Mouse (Mus musculus): ENCODE results near the gene Ubr4. TPM values are rescaled to one million over a fixed set of nuclear protein-coding genes. Genes with fewer than 3 reads are reported as not detected.
"Not testable (repeated sequence)": the region's sequence is repeated elsewhere in the genome, so short reads cannot be mapped to it uniquely, and the experiment has no call there.

The Ubr4 gene
- polyA plus RNA-seq, 1 experiment, result 129 TPM

DNA sequence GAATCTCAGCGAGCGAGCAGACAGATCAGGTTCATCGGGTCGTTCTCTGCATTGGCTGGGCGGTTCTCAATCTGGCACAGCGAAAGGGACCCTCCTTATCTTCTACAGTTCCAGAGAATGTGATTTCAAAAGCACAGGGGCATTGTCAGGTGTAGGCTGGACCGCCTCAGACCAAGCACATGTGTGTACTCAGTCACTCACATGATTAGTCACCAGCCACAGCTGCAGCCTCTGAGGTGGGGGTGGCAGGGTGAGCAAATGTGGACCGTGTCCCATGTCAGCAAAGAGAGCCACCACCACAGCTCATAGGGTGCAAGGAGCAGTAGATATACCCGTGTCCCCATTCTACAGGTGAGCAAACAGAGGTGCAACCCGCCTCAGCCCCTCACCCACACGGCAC lies 154.3 kb downstream of the Ubr4 start:
- no peak for DNase-seq
- no peaks in the 10 kb centered on the region for H3K4me1 ChIP-seq (ENCODE audit: control insufficient read depth, insufficient read depth, low read length)
- TF ChIP-seq CTCF (conservative IDR thresholded peaks at IDR 0.05; ENCODE audit: insufficient read depth, insufficient read length, low read depth, low read length) (no peak), POLR2A (IDR thresholded peaks at IDR 0.05; ENCODE audit: low read depth, low read length) (no peak)
- no peaks in the 10 kb centered on the region for H3K27me3 ChIP-seq (replicated peaks; ENCODE audit: control insufficient read depth, insufficient read depth, low read length)
- H3K27ac ChIP-seq (ENCODE audit: insufficient read depth, low read depth, low read length), result no peak overlapping the region
- no peaks in the 10 kb centered on the region for H3K36me3 ChIP-seq (ENCODE audit: control insufficient read depth, insufficient read depth, low read length)
- 91% methylated on average over 11 of the region's 11 CpGs for WGBS
- H3K4me3 ChIP-seq (ENCODE audit: insufficient read depth, low read depth, low read length), result no peak overlapping the region

DNA sequence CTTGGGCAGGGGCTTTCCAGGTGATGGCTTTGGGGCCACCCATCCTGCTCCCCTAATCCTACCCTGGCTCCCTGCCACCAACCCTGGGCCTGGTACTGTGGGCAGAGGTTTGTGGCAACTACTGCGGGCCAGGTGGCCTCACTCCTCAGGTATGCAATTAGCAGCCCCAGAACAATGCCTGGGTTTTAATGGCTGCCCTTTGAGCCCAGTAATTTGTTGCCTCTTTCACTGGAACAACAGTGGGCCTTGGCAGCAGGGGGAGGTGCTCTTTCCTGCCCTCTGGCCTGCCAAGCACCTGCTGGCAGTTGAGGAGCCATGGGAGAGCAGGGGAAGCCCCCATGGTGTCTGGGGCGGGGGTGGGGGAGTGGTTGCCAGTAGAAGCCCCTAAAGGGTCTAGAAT lies 156.7 kb downstream of the Ubr4 start:
- H3K4me3 ChIP-seq (ENCODE audit: insufficient read depth, low read depth, low read length), result no peak overlapping the region
- H3K27ac ChIP-seq (ENCODE audit: insufficient read depth, low read depth, low read length), result no peak overlapping the region
- no peaks in the 10 kb centered on the region for H3K36me3 ChIP-seq (ENCODE audit: control insufficient read depth, insufficient read depth, low read length)
- H3K27me3 ChIP-seq (replicated peaks; ENCODE audit: control insufficient read depth, insufficient read depth, low read length), result no peaks in the 10 kb centered on the region
- 58% methylated on average over 2 of the region's 2 CpGs for WGBS
- TF ChIP-seq POLR2A (IDR thresholded peaks at IDR 0.05; ENCODE audit: low read depth, low read length), result no peak
- no peak for TF ChIP-seq CTCF (conservative IDR thresholded peaks at IDR 0.05; ENCODE audit: insufficient read depth, insufficient read length, low read depth, low read length)
- no peak for DNase-seq
- H3K4me1 ChIP-seq (ENCODE audit: control insufficient read depth, insufficient read depth, low read length), result no peaks in the 10 kb centered on the region

DNA sequence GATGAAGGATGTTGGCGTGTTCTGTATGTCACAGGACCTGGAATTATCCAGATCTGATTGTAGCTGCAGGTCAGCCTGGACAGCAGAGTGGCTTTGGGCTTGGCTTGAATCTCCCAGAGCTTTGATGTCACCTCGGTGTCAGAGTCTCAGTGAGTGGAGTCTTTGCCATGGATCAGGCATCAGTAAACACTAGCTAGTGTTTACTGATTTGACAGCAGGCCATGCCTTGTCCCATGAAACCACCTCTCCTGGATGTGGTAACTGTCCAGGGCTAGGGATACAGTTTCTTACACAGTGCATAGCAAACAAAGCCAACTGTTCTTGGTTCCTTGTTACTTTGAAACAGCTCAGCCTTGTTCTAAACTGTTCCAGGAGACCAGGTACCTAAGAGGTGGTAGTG lies 159.1 kb downstream of the Ubr4 start:
- H3K36me3 ChIP-seq (ENCODE audit: control insufficient read depth, insufficient read depth, low read length), result no peaks in the 10 kb centered on the region
- TF ChIP-seq CTCF (conservative IDR thresholded peaks at IDR 0.05; ENCODE audit: insufficient read depth, insufficient read length, low read depth, low read length) (no peak), POLR2A (IDR thresholded peaks at IDR 0.05; ENCODE audit: low read depth, low read length) (no peak)
- no peak overlapping the region for H3K4me3 ChIP-seq (ENCODE audit: insufficient read depth, low read depth, low read length)
- no peak overlapping the region for H3K27ac ChIP-seq (ENCODE audit: insufficient read depth, low read depth, low read length)
- WGBS, result 90% methylated on average over 2 of the region's 2 CpGs
- H3K4me1 ChIP-seq (ENCODE audit: control insufficient read depth, insufficient read depth, low read length), result no peaks in the 10 kb centered on the region
- H3K27me3 ChIP-seq (replicated peaks; ENCODE audit: control insufficient read depth, insufficient read depth, low read length), result no peaks in the 10 kb centered on the region
- DNase-seq, result no peak

DNA sequence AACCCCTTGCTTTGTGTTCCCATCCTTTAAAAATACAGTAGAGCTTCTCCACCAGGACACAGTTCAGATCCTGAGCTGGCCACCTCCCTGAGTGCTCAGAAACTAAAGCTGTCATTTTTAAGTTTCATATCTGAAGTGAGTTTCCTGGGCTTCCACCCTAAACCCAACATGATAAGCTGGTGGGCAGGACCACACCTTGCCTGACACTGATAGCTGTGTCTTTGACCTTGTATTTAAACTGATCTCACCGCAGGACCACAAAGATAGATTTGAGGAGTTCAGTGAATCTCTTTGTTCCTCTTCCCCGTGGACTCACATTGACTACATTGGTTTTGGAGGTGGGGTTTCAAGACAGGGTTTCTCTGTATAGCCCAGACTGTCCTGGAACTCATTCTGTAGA lies 160.6 kb downstream of the Ubr4 start:
- no peaks in the 10 kb centered on the region for H3K36me3 ChIP-seq (ENCODE audit: control insufficient read depth, insufficient read depth, low read length)
- H3K4me1 ChIP-seq (ENCODE audit: control insufficient read depth, insufficient read depth, low read length), result no peaks in the 10 kb centered on the region
- TF ChIP-seq CTCF (conservative IDR thresholded peaks at IDR 0.05; ENCODE audit: insufficient read depth, insufficient read length, low read depth, low read length) (no peak), POLR2A (IDR thresholded peaks at IDR 0.05; ENCODE audit: low read depth, low read length) (no peak)
- no peaks in the 10 kb centered on the region for H3K27me3 ChIP-seq (replicated peaks; ENCODE audit: control insufficient read depth, insufficient read depth, low read length)
- no peak overlapping the region for H3K27ac ChIP-seq (ENCODE audit: insufficient read depth, low read depth, low read length)
- no peak for DNase-seq
- H3K4me3 ChIP-seq (ENCODE audit: insufficient read depth, low read depth, low read length), result no peak overlapping the region
- WGBS, result 81% methylated on average over 2 of the region's 2 CpGs

DNA sequence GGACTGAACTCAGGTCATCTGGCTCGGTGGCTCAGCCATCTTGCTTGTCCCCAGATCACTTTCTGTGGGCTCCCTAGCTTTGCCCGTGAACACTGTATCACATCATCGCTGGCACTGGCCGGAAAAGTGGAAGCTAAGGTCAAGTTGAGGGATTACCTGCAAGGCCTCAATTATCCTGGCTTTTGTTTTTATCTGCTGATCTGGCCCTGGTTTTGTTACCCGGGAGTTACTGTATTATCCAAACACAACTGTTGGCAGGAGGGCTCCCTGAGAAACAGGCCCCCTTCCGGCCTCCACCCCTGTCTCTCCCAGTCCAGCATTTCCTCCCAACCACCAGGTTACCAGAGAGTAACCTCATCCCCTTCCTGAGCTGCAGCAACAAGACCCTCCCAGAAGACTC lies 166.8 kb downstream of the Ubr4 start:
- WGBS, result 76% methylated on average over 6 of the region's 6 CpGs
- no peak for TF ChIP-seq POLR2A (IDR thresholded peaks at IDR 0.05; ENCODE audit: low read depth, low read length)
- no peak for TF ChIP-seq CTCF (conservative IDR thresholded peaks at IDR 0.05; ENCODE audit: insufficient read depth, insufficient read length, low read depth, low read length)
- no peak for DNase-seq

DNA sequence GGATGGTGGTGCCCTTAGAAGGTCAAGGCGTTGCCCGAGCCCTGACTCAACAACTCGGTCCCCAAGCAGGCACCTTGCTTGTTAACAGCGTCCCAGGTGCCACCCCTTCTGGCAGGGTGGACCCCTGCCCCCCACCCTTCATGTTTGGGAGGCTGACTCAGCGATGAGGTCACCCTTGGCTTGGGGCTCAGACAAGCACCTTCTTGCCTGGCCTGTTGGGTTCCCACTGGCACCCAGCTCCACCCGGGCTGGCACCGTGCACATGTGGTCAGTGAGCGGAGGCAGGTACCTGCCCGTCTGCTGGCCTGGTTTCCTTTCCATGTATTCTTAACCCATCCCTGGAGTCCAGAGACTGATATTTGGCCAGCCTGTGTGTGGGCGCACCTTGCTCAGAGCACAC lies 169.5 kb downstream of the Ubr4 start:
- TF ChIP-seq CTCF (conservative IDR thresholded peaks at IDR 0.05; ENCODE audit: insufficient read depth, insufficient read length, low read depth, low read length) (no peak), POLR2A (IDR thresholded peaks at IDR 0.05; ENCODE audit: low read depth, low read length) (no peak)
- 88% methylated on average over 10 of the region's 10 CpGs for WGBS

More for the DNA sequence above, 166.8 kb downstream of the Ubr4 start:
- no peak overlapping the region for H3K4me3 ChIP-seq (ENCODE audit: insufficient read depth, low read depth, low read length)
- no peaks in the 10 kb centered on the region for H3K4me1 ChIP-seq (ENCODE audit: control insufficient read depth, insufficient read depth, low read length)
- no peaks in the 10 kb centered on the region for H3K36me3 ChIP-seq (ENCODE audit: control insufficient read depth, insufficient read depth, low read length)
- no peak overlapping the region for H3K27ac ChIP-seq (ENCODE audit: insufficient read depth, low read depth, low read length)
- no peaks in the 10 kb centered on the region for H3K27me3 ChIP-seq (replicated peaks; ENCODE audit: control insufficient read depth, insufficient read depth, low read length)

DNA sequence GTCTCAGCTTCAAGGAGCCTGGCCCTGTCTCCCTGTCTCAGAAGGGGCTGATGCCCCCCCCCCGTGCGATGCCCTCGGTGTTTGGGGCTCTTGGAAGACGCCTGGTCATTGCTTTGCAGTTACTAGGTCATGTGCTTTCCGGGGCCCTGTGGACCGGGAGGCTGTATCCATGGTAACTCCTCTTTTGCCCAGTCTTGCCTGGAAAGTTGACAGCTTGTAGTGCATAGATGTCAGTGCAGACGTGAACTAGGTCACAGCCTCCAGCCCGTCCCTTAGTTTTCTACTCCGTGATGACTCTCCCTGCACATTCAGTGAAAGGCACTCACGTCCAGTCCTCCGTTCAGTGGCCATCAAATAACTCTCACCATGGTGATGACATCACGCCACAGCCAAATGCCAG lies 174.1 kb downstream of the Ubr4 start:
- Histone ChIP-seq H3K36me3 (ENCODE audit: control insufficient read depth, insufficient read depth, low read length) (no peaks in the 10 kb centered on the region), H3K4me3 (ENCODE audit: insufficient read depth, low read depth, low read length) (no peak overlapping the region), H3K27ac (ENCODE audit: insufficient read depth, low read depth, low read length) (no peak overlapping the region), H3K27me3 (replicated peaks; ENCODE audit: control insufficient read depth, insufficient read depth, low read length) (no peaks in the 10 kb centered on the region), H3K4me1 (ENCODE audit: control insufficient read depth, insufficient read depth, low read length) (no peaks in the 10 kb centered on the region)
- no peak for DNase-seq
- 74% methylated on average over 12 of the region's 12 CpGs for WGBS
- TF ChIP-seq POLR2A (IDR thresholded peaks at IDR 0.05; ENCODE audit: low read depth, low read length), result no peak
- TF ChIP-seq CTCF (conservative IDR thresholded peaks at IDR 0.05; ENCODE audit: insufficient read depth, insufficient read length, low read depth, low read length), result no peak

More for the DNA sequence above, 169.5 kb downstream of the Ubr4 start:
- Histone ChIP-seq H3K27ac (ENCODE audit: insufficient read depth, low read depth, low read length) (no peak overlapping the region), H3K4me1 (ENCODE audit: control insufficient read depth, insufficient read depth, low read length) (no peaks in the 10 kb centered on the region), H3K36me3 (ENCODE audit: control insufficient read depth, insufficient read depth, low read length) (no peaks in the 10 kb centered on the region), H3K4me3 (ENCODE audit: insufficient read depth, low read depth, low read length) (no peak overlapping the region), H3K27me3 (replicated peaks; ENCODE audit: control insufficient read depth, insufficient read depth, low read length) (no peaks in the 10 kb centered on the region)
- no peak for DNase-seq

DNA sequence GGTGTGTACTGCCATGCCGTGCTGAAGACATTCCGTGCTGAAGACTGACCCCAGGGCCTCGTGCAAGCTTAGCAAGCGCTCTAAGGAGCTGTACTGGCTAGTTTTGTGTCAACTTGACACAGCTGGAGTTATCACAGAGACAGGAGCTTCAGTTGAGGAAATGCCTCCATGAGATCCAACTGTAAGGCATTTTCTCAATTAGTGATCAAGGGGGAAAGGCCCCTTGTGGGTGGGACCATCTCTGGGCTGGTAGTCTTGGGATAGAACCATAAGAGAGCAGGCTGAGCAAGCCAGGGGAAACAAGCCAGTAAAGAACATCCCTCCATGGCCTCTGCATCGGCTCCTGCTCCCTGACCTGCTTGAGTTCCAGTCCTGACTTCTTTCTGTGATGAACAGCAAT lies 177.8 kb downstream of the Ubr4 start, which contains the start of gene Iffo2:
Gene Iffo2, plus strand, starts transcription at position 301 of the 400 bp plus-strand sequence.
- WGBS, result 87% methylated on average over 5 of the region's 5 CpGs
- not testable (repeated sequence) for H3K27me3 ChIP-seq (replicated peaks; ENCODE audit: control insufficient read depth, insufficient read depth, low read length)

More for the DNA sequence above, 177.8 kb downstream of the Ubr4 start, which contains the start of gene Iffo2:
- not testable (repeated sequence) for H3K27ac ChIP-seq (ENCODE audit: insufficient read depth, low read depth, low read length); DNase-seq; H3K4me1 ChIP-seq (ENCODE audit: control insufficient read depth, insufficient read depth, low read length); H3K36me3 ChIP-seq (ENCODE audit: control insufficient read depth, insufficient read depth, low read length); H3K4me3 ChIP-seq (ENCODE audit: insufficient read depth, low read depth, low read length)

All from kidney, adult 2 months (tissue).